ENCODE assay signal across 13 mouse cellular contexts in the genomic region with DNA sequence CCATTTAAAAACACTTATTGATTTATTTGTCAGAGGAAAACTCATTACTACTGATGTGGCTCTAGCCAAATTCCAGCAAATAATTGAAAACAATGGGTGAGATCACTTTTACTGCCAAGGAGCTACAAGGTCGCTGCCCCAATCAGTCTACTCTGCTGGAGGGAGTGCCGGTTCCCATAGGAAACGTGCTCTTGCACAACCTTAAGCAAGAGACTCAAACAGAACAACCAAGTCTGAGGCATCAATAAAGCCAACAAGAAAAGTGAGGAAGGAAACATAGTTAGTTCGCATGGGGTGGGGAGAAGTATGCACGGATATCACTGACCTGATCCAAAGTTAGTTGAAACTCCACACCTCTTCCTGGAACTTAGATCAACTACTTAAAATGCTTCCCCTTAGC.
DNase-seq lines count a peak whose midpoint lies in the region; ATAC-seq and TF ChIP-seq lines count a peak whose summit lies in the region.
"Had no signal": no experiment of that assay in that cellular context is flagged by ENCODE, and none has a peak within 500 bp of the region (broad histone marks: within the 10 kb centered on the region; RNA-seq: fewer than 3 reads in every experiment).

No protein-coding gene starts in this region.

- H3K4me1 ChIP-seq in hindbrain, embryonic 11.5 days (replicated peaks; ENCODE audit: control insufficient read depth, insufficient read depth, low read length): no peaks in the 10 kb centered on the region
- no peaks in the 10 kb centered on the region for H3K4me1 ChIP-seq in hindbrain, embryonic 14.5 days (replicated peaks; ENCODE audit: control insufficient read depth, insufficient read depth, low read length)
- H3K4me1 ChIP-seq in kidney, postnatal 0 days (replicated peaks; ENCODE audit: insufficient read depth, low read length): no peaks in the 10 kb centered on the region
- H3K4me1 ChIP-seq: heart, embryonic 13.5 days; liver, embryonic 12.5 days had no signal

- no peak overlapping the region for H3K27ac ChIP-seq in hindbrain, embryonic 11.5 days (ENCODE audit: low read depth, low read length)
- H3K27ac ChIP-seq in hindbrain, embryonic 14.5 days: no peak overlapping the region
- H3K27ac ChIP-seq in kidney, postnatal 0 days: no peak overlapping the region
- H3K27ac ChIP-seq: heart, embryonic 13.5 days; liver, embryonic 12.5 days; midbrain, embryonic 10.5 days had no signal

- 42% methylated on average over 5 of the region's 5 CpGs for WGBS in hindbrain, embryonic 11.5 days
- 30% methylated on average over 5 of the region's 5 CpGs for WGBS in hindbrain, embryonic 14.5 days
- 34% methylated on average over 5 of the region's 5 CpGs for WGBS in kidney, postnatal 0 days

- no peak for TF ChIP-seq CTCF in kidney, postnatal 0 days (IDR thresholded peaks at IDR 0.05; ENCODE audit: low read depth)

- H3K36me3 ChIP-seq in hindbrain, embryonic 11.5 days (ENCODE audit: control insufficient read depth, insufficient read depth, low read length): no peaks in the 10 kb centered on the region
- H3K36me3 ChIP-seq in hindbrain, embryonic 14.5 days (replicated peaks; ENCODE audit: control insufficient read depth, insufficient read depth): no peaks in the 10 kb centered on the region
- H3K36me3 ChIP-seq in kidney, postnatal 0 days (ENCODE audit: insufficient read depth, low read length): no peaks in the 10 kb centered on the region
- H3K36me3 ChIP-seq: heart, embryonic 13.5 days; liver, embryonic 12.5 days; midbrain, embryonic 10.5 days had no signal

- DNase-seq in hindbrain, embryonic 11.5 days (ENCODE audit: low spot score): no peak
- no peak for DNase-seq in hindbrain, embryonic 14.5 days (ENCODE audit: low spot score)
- peak; percentile 65 for DNase-seq in Muller cell, postnatal 12 days (ENCODE audit: inconsistent ontology term)
- DNase-seq in ZHBTc4 (ENCODE audit: low read depth, low spot score): peak; percentile 9
- peak; percentile 52 for DNase-seq in kidney, postnatal 0 days (ENCODE audit: low spot score)
- no peak for DNase-seq in cerebellum, postnatal 10 days
- DNase-seq: thymus, postnatal 25 days had no signal

- H3K9ac ChIP-seq in hindbrain, embryonic 11.5 days (ENCODE audit: low read depth, low read length): no peak overlapping the region
- no peak overlapping the region for H3K9ac ChIP-seq in hindbrain, embryonic 14.5 days
- no peak overlapping the region for H3K9ac ChIP-seq in kidney, postnatal 0 days (ENCODE audit: low read depth, low read length)
- H3K9ac ChIP-seq: heart, embryonic 13.5 days; liver, embryonic 12.5 days had no signal

- H3K4me2 ChIP-seq in hindbrain, embryonic 11.5 days (replicated peaks; ENCODE audit: low read depth, low read length): no peak overlapping the region
- H3K4me2 ChIP-seq in hindbrain, embryonic 14.5 days (replicated peaks): no peak overlapping the region
- no peak overlapping the region for H3K4me2 ChIP-seq in kidney, postnatal 0 days (ENCODE audit: low read length)
- H3K4me2 ChIP-seq: heart, embryonic 13.5 days; liver, embryonic 12.5 days had no signal

- H3K4me3 ChIP-seq in hindbrain, embryonic 11.5 days (ENCODE audit: low read depth, low read length): no peak overlapping the region
- H3K4me3 ChIP-seq in hindbrain, embryonic 14.5 days (replicated peaks; ENCODE audit: low read length): no peak overlapping the region
- no peak overlapping the region for H3K4me3 ChIP-seq in kidney, postnatal 0 days (replicated peaks; ENCODE audit: low read depth, low read length)
- H3K4me3 ChIP-seq: heart, embryonic 13.5 days; liver, embryonic 12.5 days; midbrain, embryonic 10.5 days had no signal

- no peaks in the 10 kb centered on the region for H3K9me3 ChIP-seq in hindbrain, embryonic 11.5 days (ENCODE audit: control insufficient read depth, low read length)
- H3K9me3 ChIP-seq in hindbrain, embryonic 14.5 days (ENCODE audit: control insufficient read depth, low read length): no peaks in the 10 kb centered on the region
- no peaks in the 10 kb centered on the region for H3K9me3 ChIP-seq in kidney, postnatal 0 days (replicated peaks; ENCODE audit: low read length)
- H3K9me3 ChIP-seq: heart, embryonic 13.5 days; liver, embryonic 12.5 days; midbrain, embryonic 10.5 days had no signal

- H3K27me3 ChIP-seq in hindbrain, embryonic 11.5 days (ENCODE audit: control insufficient read depth, insufficient read depth, low read length): no peaks in the 10 kb centered on the region
- H3K27me3 ChIP-seq in hindbrain, embryonic 14.5 days (ENCODE audit: control insufficient read depth, insufficient read depth, low read length): no peaks in the 10 kb centered on the region
- H3K27me3 ChIP-seq in kidney, postnatal 0 days (ENCODE audit: insufficient read depth, low read length): no peaks in the 10 kb centered on the region
- H3K27me3 ChIP-seq: heart, embryonic 13.5 days; liver, embryonic 12.5 days had no signal

- ATAC-seq in hindbrain, embryonic 11.5 days (ENCODE audit: low FRiP score): 0 out of 2 replicates have a peak, but pooled peaks have one; percentile 14
- no peak for ATAC-seq in hindbrain, embryonic 14.5 days (ENCODE audit: low FRiP score)
- no peak for ATAC-seq in kidney, postnatal 0 days (replicated peaks; ENCODE audit: low FRiP score, low read depth)
- ATAC-seq in megakaryocyte, adult 5-6 weeks (ENCODE audit: poor library complexity, severe bottlenecking): no peak
- ATAC-seq: activated CD4-positive, CD25-positive, alpha-beta regulatory T cell, adult 4 months; forebrain, embryonic 14.5 days; liver, embryonic 12.5 days had no signal

Comparison
In these comparisons a context has a peak if more than half of its experiments do, and no peak if none do; other contexts are left out.
1. DNase-seq: peak in Muller cell, postnatal 12 days (single experiment), ZHBTc4 (single experiment) and kidney, postnatal 0 days (single experiment); none in hindbrain, embryonic 11.5 days (single experiment), hindbrain, embryonic 14.5 days (single experiment) and cerebellum, postnatal 10 days (0 of 2).